Mouse (Mus musculus) layer of hippocampus, postnatal 14 days (tissue): ENCODE results near the gene Exoc3l4. TPM values are rescaled to one million over a fixed set of nuclear protein-coding genes. Genes with fewer than 3 reads are reported as not detected.

ENCODE experiments used
- DNase-seq, 2 experiments: peaks; one replicate each; pipeline ENCODE4 v3.0.0; 2021 to 2022; ENCODE audit warnings: low spot score in 2 of 2, mixed read lengths in 1 of 2
- total RNA-seq, 2 experiments: library from RNA; stranded (reverse); gene quantifications; 2 replicates each; pipeline ENCODE4 v1.2.3; 2021

The Exoc3l4 gene
- total RNA-seq, 2 experiments from 2014 or later, result 1.2 to 2.3 TPM

DNA sequence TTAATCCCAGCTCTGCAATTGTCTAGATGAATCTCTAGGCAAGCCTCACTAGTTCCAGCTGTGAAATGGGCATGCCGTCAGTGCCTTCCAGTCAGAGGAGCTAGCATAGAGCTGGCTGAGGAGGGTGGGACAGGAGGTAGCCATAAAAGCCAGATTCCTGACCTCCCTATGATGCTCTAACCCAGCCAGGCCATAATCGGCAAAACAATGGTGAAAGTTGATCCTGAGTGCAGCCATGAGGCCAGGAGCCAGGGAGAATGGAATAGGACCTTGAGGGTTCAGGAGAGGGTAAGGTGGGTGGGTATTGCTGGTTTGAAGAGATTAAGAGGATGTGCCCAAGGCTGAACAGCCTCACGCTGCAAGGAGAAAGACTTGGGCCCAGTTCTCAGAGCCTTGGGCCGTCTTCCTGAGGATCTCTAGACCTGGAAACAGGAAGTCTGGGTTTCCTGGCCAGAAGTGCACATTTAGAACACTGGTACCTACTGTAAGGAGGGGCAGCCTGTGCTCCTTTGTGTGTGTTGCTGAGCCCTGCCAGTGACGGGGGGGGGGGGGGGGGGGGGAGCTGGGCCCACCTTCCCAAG lies 16.0 kb downstream of the Exoc3l4 start:
- DNase-seq, result no peak

DNA sequence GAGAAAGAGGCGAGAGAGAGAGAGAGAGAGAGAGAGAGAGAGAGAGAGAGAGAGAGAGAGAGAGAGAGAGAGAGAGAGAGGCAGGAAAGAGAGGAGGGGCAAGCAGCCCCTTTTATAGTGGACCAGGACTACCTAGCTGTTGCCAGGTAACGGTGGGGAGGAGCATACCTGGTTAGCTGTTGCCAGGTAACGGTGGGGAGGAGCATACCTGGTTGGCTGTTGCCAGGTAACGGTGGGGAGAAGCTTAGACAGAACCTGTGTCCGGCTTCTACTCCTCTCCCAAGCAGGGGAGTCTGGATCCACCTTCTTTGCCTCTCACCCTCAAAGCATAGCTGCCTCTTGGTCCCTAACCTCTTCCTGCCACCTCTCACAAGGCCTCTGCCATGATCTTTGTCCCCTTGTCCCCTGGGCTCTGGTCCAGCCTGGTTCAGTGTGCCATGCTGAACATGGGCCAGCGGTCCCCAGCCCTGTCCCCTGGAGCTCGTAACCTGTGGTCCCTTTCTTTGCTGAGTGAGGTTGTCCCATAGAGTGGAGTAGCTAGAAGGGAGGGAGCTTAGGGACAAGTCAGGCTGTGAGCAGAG lies 17.4 kb downstream of the Exoc3l4 start:
- DNase-seq, result no peak

DNA sequence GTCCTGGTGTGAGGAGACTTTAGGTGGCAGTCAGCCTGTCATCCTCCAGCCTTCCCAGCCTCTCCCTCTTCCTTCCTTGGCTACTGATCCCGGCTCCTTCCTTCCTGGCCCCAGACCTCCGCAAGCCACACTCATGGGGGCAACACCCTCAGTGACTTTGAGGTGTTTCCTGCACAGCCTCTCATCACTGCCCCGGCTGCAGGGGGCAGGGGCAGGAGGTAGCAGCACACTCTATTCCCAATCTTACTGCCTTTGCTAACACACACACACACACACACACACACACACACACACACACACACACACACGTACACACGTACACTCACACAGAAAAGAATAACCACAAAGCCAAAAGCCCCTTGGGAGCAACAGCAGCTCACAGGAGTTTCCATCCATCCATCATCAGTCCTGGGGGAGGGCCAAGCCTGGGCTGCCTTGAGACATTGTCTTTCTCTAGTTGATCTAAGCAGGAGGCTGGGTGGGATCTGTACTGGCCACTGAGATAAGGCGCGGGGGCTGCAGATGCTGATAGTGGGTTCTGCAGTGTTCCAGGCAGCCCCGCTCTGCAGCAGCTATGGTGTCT lies 18.0 kb downstream of the Exoc3l4 start:
- no peak for DNase-seq

DNA sequence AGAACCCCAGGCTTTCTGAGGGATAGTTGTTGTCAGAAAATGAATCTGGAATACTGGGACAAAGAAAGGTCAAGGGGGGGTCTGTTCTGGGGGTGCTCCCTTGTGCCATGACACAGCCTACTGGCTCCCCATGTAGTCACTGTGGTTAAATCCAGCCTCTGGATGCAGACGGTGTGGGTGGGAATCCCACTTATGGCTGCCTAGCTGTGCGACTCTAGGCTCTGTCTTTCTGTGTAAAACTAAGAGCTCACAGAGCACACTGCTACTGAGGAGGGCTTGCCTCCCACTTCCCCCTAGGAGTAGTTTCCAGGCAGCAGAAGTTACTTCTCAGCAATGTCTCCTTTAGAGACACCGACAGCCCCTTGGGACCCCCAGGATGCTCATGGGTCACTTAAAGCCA lies 19.4 kb downstream of the Exoc3l4 start:
- DNase-seq, result no peak

DNA sequence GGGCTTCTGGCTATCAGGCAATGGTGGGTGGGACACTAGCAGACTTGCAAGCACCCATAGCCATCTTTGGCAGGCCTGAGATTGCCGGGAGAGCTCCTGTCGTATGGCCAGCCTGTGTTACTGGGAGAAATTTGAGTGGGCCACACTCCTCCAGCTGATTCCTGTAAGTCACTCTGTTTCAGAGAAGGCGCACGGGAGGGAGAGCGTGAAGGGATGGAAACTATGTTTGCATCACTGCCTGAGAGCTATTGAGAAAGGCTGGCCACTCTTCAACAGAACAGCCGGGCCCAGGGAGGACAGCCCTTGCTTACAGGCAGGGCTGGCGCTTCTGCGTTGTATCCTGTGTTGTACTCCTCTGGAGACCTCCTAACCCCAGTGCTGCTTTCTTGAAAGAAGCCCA lies 19.8 kb downstream of the Exoc3l4 start:
- DNase-seq, result no peak

DNA sequence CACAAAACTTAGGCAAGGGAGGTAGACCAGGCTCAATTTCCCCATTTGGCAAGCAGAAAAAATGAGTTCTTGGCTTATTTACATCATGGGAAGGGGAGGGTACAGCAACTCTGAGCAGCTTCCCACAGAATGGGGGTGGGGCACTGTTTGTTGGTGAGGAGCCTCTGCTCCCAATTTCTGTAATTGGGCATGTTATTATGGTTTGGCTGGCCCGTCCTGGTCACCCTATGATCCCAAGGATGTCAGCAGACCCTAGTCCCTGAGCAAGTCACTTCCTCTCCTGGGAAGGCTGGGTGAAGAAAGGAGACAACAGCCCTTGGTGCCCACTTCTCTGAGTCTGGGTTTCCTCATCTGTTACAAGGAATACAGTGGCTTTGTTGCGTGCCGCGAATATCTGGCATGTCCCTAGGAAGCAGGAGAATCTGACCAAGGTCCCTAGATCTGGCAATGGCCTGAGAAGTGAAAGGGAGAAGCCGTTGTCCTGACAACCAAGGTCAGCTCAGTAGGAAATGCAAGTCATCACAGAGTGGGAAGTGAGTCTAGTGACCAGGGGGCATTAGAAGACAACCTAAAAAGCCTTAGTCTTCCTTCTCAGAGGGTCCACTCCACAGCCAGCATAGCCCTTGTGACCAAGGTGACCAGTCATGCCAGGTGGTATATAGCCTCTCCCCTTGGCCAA lies 20.5 kb downstream of the Exoc3l4 start:
- no peak for DNase-seq

DNA sequence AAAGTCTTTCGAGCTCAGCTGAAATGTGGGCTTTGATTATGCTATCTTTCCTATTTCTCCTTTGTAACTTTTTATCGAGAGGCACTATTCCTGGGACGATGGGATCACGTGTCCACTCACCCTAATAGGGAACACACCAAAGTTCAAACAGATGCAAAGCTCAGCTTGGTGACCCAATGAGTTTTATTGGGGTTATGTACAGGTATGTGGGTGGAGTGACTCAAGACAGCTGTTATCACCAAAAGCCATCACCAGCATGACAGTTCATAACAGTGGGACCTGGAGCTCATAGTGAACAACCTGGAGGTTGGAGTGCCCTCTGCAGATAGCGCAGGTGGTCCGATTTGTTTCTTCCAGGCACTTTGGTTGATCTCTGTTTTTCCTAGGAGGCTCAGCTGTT lies 22.0 kb downstream of the Exoc3l4 start:
- DNase-seq, result no peak

DNA sequence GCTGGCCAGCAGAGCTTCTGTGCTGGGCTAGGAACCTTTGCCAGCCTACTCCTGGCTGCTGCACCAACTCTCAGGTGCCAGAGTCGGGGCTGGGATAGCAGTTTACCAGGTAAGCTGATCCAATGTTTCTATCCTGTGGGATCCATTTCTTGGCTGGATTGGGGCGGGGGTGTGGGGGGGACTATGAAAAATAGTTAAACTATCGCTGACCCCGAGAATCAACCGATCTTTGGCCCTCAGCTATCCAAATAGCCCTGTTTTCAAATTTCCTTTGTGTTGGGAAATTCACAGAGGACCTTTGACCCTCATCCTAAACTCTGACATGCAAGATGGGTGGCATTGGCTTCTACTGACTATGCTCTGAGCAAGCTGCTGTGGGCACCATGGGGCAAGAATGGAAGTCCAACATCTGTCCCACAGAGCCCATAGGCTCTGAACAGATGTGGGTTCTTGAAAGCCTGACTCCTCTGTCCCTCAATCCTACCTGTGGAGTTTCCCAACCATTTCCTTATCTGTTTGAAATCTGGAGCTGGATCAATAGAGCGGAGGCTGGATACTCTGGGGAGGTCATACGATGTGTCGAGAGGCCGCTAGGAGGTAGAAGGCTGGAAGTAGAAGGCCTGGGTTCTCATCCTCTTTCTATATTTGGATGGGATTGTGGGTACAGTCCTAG lies 24.0 kb downstream of the Exoc3l4 start:
- no peak for DNase-seq

DNA sequence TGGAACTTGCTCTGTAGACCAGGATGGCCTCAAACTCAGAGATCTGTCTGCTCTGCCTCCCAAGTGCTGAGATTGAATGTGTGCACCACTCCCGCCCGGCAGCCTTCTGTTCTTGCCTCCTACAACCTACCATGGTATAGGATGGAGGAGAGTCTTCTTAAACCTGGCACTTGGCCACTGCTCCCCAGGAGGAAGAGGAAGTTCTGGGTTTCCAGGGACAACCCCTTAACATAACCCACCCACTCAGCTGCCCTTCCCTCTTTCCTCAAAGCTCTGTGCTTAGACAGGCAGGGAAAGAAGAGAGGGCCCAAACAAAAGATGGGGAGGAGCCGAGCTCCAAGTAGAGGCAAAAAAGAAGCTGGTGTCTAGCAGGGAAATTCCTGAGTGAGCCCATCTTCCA lies 24.7 kb downstream of the Exoc3l4 start:
- DNase-seq, result no peak

DNA sequence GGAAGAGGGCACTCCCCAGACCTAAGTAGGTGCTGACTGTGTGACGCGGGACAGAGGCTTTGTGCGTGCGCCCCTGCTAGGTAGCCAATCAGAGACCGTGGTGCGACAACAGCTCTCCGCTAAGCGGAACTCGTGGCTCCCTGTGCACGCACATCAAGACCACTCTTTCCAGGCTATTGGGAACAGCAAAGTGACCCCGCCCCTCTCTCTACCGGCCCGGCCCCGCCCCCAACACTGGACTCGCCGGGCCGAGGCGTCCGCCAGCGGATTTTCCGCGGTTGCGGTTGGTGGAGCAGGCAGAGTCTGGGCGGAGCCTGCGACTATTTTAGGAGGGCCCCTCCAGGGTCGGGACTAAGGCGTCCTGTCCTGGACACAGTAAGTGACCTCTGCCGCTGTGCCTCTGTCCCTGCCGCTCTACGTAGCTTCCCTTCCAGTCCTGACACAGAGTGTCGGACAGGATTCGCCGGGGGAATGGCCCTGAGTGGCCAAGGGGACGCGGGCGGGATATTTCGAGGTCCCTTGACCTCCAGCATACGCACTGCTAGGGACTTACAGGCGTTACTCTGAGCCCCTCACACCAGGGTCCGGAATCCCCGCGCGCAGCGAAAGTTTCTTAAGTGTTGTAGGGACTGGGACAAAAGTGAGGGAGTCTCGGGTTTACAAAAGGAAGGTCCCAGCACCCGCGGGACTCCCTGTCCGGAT lies 25.6 kb downstream of the Exoc3l4 start, which contains the start of gene Tnfaip2:
Tnfaip2 (plus strand) TSS at position 161 of the 702 bp plus-strand sequence.
- no peak for DNase-seq

DNA sequence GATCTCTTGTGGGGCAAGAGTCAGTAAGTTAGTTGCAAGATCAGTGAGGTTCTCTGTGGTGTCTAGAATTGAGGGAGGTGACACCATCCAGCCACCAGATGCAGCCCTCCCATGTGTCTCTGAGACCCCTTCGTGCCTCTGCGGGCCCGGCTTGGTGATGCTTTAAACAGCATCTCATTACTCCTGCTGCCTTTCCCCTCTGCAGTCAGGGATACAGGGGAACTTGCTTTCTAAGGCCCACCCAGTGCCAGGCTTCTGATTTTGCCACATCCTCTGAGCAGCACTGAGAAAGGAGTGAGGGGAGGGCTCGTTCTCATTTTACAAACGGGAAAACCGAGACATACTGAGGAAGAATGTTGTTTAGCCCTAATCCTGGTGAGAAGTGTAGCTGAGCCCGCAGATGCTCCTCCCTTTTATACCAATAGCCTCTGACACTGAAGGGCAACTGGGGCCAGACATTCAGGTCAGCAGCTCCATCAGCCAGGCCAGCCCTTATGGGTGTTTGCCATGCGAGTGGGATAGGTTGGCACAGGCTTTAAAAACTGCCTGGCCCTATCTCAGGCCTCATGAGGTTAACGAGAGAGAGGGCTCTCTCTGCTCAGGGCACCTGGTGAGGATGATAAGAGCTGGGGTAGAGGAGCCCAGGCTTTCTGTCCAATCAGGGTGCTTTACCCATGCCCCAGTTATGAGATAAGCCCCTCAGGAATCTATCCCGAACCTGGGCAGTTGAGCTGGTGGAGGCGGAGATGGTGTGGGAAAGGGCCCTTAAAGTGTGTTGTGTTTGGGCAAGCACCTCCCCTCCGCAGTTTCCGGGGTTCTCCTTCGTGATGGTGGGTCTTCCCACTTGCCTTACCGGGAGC lies 26.4 kb downstream of the Exoc3l4 start:
- DNase-seq, result no peak

DNA sequence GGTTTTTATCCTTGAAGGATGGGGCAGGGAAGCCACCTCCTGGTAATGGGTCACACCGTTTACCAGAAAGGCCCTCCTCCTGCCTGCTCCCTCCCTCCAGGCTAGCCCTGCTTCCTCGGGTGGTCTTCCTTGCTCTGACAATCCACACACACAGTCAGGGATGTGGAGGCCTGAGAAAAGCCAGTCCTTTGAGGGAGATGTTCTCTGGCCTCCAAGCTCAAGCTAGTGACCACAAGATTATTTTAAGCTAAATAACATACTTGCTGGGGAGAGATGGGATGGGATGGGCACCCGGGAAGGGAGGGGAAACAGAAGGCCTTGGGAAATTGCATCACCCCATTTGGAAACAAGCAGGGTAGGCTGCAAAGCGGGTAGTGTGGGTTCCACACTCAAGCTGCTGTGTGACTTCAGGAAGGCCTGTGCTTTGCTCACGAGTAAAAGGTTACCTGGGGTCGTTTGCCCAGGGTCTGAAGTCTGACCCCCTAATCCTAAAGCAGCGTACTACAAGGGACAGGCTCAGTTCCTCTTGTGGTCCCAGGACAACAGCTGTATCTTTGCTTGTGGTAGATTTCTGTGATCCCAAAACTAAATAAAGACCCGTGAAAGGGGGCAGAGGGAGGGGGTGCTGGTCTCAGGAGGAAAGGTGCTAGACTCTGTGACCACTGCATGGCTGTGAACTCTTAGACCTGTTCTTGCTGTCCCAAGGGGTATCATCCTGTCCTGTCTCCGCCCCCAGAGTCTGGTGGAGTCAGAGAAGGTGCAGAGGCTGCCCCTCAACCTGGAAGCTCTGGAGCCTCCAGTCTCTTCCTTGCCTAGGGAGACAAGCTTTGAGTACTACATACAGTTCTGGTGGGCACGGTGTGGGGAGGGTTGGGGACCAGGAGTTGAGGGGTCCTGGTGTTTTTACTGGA lies 27.4 kb downstream of the Exoc3l4 start:
- no peak for DNase-seq

DNA sequence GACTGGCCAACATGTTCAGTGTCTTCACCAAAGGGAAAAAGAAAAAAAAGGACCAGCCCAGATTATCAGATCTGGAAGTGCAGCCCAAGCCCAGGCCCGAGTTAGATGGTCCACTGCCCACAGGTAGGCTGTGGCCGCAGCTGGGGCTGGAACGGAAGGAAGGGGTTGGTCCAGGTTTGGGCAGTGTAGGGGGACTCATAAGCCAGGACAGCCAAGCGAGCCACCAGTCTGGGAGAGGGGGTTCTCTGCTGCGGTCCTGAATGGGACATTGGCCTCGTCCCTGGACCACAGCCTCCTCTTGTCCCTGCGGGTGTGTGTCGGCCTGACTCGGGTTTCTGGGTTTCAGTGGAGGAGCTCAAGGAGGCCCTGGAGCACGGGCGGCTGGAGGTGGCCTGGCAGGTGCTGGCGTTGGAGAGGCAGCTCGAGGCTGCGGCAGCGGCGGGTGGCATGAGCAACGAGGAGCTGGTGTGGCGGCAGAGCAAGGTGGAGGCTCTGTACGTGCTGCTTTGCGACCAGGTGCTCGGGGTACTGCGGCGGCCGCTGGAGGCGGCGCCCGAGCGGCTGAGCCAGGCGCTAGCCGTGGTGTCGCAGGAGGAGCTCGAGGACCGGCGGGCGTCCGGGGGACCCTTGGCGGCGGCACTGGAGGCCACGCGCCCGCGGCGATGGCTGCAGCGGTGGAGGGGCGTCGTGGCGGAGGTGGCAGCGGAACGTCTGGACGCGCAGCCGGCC lies 28.5 kb downstream of the Exoc3l4 start:
- DNase-seq, result no peak

DNA sequence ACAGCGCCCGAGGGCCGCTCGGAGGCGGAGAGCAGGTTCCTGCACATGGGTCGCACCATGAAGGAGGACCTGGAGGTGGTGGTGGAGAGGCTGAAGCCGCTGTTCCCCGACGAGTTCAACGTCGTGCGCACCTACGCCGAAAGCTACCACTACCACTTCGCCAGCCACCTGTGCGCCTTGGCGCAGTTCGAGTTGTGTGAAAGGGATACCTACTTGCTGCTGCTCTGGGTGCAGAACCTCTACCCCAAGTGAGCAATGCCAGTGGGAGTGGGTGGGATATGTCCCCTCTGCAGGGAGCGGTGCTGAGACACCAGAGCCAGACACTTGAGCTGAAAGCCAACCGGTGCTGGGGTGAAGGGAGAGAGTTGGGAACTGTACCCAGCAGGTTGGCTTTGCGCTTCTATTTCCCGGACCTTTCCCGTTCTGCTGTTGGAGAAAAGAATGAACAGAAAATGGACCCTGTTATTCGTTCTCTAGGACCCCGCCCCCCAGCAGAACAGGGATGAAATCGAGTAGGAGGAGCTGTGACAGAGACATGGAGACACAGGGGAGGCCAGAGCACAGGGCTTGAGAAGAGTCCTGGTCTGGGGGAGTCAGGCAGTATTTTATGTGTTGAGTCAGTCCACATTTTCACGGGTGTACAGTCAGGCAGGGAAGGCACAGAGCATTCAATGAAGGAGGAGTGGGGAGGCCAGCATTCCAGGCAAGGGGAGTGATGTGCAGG lies 29.2 kb downstream of the Exoc3l4 start:
- no peak for DNase-seq

DNA sequence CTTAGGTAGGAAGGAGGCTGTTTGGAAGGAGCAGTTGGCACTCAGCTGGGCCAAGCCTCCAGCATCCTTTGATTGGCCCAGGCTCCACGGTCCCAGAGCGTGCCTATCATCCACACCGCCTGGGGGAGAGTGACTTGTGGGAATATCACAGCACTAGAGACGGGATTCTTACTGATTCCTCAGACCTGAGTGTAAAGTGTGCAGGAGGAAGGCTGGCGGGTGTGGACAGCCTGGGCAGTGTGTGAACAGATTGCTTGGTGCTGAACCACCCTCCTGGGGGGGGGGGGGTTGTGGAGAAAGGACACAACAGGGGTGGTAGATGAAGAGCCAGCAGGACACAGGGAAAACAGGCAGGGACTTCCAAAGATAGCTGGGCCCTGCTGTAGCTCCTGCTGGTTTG lies 29.9 kb downstream of the Exoc3l4 start:
- DNase-seq, result no peak

DNA sequence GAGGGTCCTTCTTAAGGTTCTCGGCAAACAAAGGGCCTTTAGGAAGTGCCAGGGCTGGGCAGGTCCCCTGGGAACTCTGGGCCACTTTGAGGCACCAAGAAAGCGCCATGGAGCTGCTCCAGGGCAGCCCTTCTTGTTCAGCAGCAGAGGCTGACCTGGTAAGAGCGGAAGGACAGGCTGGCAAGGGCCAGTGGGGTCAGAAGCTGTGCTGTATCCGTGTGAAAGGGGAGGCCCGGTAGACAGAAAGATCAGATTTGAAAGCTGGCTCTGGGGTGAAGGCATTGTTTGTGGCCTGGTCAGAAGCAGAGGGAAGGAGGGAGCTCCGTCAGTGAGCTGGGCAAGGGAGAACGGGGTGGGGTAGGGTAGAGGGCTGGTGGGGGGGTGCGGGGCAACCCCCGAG lies 30.5 kb downstream of the Exoc3l4 start:
- DNase-seq, result no peak

DNA sequence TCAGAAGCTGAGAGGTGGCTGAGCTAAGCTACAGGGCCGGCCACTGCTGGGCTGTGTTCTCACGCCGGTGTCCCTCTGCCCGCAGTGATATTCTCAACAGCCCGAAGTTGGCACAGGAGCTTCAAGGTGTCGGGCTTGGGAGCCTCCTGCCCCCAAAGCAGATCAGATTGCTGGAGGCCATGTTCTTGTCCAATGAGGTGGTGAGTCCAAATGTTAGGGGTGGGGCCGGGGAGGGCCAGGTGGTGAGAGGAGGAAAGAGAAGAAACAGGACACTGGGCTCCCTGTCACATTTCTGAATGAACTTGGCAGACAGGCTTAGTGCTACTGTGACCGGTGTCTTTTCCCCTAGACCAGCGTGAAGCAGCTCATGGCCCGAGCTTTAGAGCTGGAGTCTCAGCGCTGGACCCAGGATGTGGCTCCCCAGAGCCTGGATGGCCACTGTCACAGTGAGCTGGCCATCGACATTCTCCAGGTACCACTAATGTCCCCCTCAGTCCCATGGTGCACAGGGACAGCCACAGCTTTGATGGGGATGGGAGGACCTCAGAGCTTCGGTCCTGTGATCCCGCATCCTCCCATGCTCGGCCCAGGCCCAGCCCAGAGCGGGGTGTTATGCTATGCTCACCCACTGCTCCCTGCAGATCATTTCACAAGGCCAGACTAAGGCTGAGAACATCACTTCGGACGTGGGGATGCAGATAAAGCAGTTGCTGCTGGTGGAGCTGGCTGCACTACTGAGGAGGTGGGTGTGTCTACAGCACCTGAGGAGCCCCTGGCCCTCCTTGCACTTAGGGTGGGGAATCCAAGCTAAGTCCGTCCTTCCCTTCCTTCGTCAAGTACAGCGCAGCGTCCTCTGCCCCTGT lies 31.3 kb downstream of the Exoc3l4 start:
- DNase-seq, result no peak
